Mouse (Mus musculus) CH12.LX (cell line): ENCODE results near the gene Kcnj5.

Source experiments
- ELF1 ChIP-seq: IDR thresholded peaks from 2 replicates; pipeline ENCODE4 v1.6.1; 2014; ENCODE audit warnings: low read depth, mild to moderate bottlenecking, inconsistent platforms, low read length, improper control_type of control experiment
- SMC3 ChIP-seq: IDR thresholded peaks from 2 replicates; pipeline ENCODE4 v1.6.1; 2011; ENCODE audit warnings: low read depth, low read length, improper control_type of control experiment
- USF2 ChIP-seq: conservative IDR thresholded peaks from 2 replicates; pipeline ENCODE4 v1.6.1; 2011; ENCODE audit warnings: low read depth, low read length, improper control_type of control experiment
- ZKSCAN1 ChIP-seq: IDR thresholded peaks from 2 replicates; pipeline ENCODE4 v1.6.1; 2012; ENCODE audit warnings: low read depth, inconsistent platforms, low read length, improper control_type of control experiment, borderline replicate concordance

DNA sequence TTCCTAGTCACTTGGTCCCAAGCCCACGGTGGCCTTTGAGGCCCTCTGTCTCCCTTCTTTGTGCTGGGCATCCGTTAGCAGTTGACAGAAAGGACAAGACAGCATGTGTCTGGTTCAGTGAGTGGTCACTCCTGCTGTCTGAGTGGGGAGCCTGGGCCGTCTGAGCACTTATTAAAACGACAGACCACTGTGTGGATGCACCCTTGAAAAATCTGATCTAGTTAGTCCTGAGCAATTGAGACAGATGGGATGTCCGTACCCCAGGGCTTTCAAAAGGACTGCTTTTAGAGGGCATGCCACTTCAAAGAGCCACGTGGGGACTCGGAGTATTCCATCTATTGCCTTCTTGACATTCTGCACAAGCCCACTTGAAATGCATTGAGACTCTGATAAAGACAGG, 20.5 kb downstream of the Kcnj5 start:
- no peak for TF ChIP-seq ZKSCAN1
- TF ChIP-seq ELF1 = no peak
- TF ChIP-seq SMC3 = no peak
- TF ChIP-seq USF2 = no peak
